Mouse (Mus musculus) heart, adult 18-20 months (tissue): ENCODE results near the gene C5ar2. TPM values are rescaled to one million over a fixed set of nuclear protein-coding genes. Genes with fewer than 3 reads are reported as not detected.
"Not testable (repeated sequence)": the region's sequence is repeated elsewhere in the genome, so short reads cannot be mapped to it uniquely, and the experiment has no call there.

ENCODE experiments used
- DNase-seq, 2 experiments: peaks; one replicate each; pipeline ENCODE4 v3.0.0; 2021 to 2022; ENCODE audit warnings: mixed read lengths in 1 of 2
- long read RNA-seq, 2 experiments: library from polyadenylated mRNA; stranded (forward); transcript quantifications; one replicate each; pipeline ENCODE4 v2.0.0; 2021
- total RNA-seq, 2 experiments: library from RNA; stranded (reverse); gene quantifications; 2 replicates each; pipeline ENCODE4 v1.2.3; 2021

Gene C5ar2
- total RNA-seq, result 1 to 10 TPM; 1.2 to 1.7 TPM
- long read RNA-seq, experiment 1, partial matches to known transcripts, result 0 of 1 reads
- long read RNA-seq, experiment 1, other reads (novel, unspliced or antisense), result 1 of 1 reads
- long read RNA-seq, experiment 2, result 0 reads

GRCm38 (mm10) chr7:16244067-16244466, at the start of gene C5ar2:
Gene C5ar2, minus strand, starts transcription at chr7:16244154.
- peak in 1 of 2 experiments; percentile 72 for DNase-seq

- no peak for DNase-seq
These were observed 43.8 kb upstream of the C5ar2 start for GRCm38 (mm10) chr7:16287791-16288190.

- DNase-seq, result no peak
These were observed 43.1 kb upstream of the C5ar2 start for GRCm38 (mm10) chr7:16287016-16287415.

GRCm38 (mm10) chr7:16286026-16286961, 42.3 kb upstream of the C5ar2 start, which contains the start of gene Ccdc9:
Gene Ccdc9, minus strand, starts transcription at chr7:16286795.
- DNase-seq, result peak; percentile 100

GRCm38 (mm10) chr7:16285450-16286025, 41.6 kb upstream of the C5ar2 start:
- peak; percentile 84 to 88 for DNase-seq

GRCm38 (mm10) chr7:16284904-16285303, 41.0 kb upstream of the C5ar2 start:
- DNase-seq, result no peak

- DNase-seq, result no peak
These were observed 40.0 kb upstream of the C5ar2 start for GRCm38 (mm10) chr7:16284001-16284400.

GRCm38 (mm10) chr7:16282334-16282733, 38.4 kb upstream of the C5ar2 start:
- no peak for DNase-seq

GRCm38 (mm10) chr7:16280721-16281120, 36.8 kb upstream of the C5ar2 start:
- no peak for DNase-seq

- DNase-seq, result no peak
These were observed 31.3 kb upstream of the C5ar2 start for GRCm38 (mm10) chr7:16274922-16275890.

- peak in 1 of 2 experiments; percentile 72 for DNase-seq
These were observed 29.8 kb upstream of the C5ar2 start for GRCm38 (mm10) chr7:16273766-16274140.

- DNase-seq, result peak; percentile 91 to 93
These were observed 29.3 kb upstream of the C5ar2 start, which contains the start of gene Inafm1 for GRCm38 (mm10) chr7:16273081-16273765. Gene Inafm1, minus strand, starts transcription at chr7:16273617.

GRCm38 (mm10) chr7:16272681-16273080, 28.7 kb upstream of the C5ar2 start:
- DNase-seq, result peak; percentile 71 to 72

- no peak for DNase-seq
These were observed 27.2 kb upstream of the C5ar2 start for GRCm38 (mm10) chr7:16271139-16271538.

GRCm38 (mm10) chr7:16266593-16266992, 22.6 kb upstream of the C5ar2 start:
- not testable (repeated sequence) for DNase-seq

- no peak for DNase-seq
These were observed 21.9 kb upstream of the C5ar2 start for GRCm38 (mm10) chr7:16265856-16266255.

- DNase-seq, result no peak
These were observed 19.9 kb upstream of the C5ar2 start for GRCm38 (mm10) chr7:16263843-16264242.

GRCm38 (mm10) chr7:16263015-16263787, 19.2 kb upstream of the C5ar2 start:
- DNase-seq, result peak; percentile 72 to 90

- no peak for DNase-seq
These were observed 17.1 kb upstream of the C5ar2 start for GRCm38 (mm10) chr7:16261097-16261496.

- DNase-seq, result peak in 1 of 2 experiments; percentile 71
These were observed 15.2 kb upstream of the C5ar2 start, which contains the start of gene C5ar1 for GRCm38 (mm10) chr7:16259110-16259590. Gene C5ar1, minus strand, starts transcription at chr7:16259540.
